Mouse (Mus musculus): ENCODE results near the gene Agrp.

DNA sequence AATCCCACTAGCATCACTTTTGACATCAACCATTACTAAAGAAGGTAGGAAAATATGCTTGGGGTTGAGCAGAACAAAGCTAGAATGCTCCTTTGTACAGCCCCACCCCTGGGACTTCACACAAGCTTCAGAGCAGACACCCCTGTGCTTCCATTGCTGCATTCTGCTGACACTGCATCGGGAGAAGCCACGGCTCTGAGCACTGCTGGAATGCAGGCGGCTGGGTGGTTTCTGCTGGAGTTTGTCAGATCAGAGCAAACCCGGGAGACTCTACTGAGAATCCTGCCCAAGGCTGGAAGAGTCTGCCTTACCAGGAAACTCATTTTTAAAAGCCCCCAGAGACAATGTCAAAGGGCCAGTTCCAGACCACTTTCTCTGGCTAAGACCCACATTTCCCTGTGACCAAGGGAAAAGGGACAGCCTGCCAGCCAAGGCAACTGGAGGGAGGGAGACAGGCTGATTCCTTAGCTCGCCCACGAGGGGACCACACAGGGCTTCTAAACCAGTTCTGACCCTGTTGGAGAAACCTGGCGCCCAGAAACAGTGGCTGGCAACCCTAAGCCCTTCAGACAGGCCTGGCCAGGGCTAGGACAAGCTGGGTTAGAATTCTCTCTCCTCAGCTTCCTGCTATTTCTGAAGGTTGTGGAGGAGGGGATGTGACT lies 92.5 kb downstream of the Agrp start:
- TF ChIP-seq CTCF (IDR thresholded peaks at IDR 0.05; ENCODE audit: low read depth): no peak
- TF ChIP-seq EP300 (IDR thresholded peaks at IDR 0.05; ENCODE audit: low read depth): no peak

All from heart, postnatal 0 days (tissue).